Mouse (Mus musculus) midbrain, embryonic 10.5 days (tissue): ENCODE measurements at regions not wholly inside any gene's neighbourhood (a gene's known extent, or its start where the extent isn't known, plus 50 kb on each side); places are given as distances from the start of the nearest gene placed in this dataset.

ENCODE experiments used
- DNase-seq: peaks from one replicate; pipeline ENCODE4 v3.0.0-alpha.2; 2017; ENCODE audit warnings: low spot score
- H3K27ac ChIP-seq: fragments of 300-500 bp; sonication (generic); replicated peaks from 2 replicates; pipeline ENCODE4 v1.5.1; 2016; ENCODE audit warnings: mild to moderate bottlenecking
- H3K27me3 ChIP-seq: fragments of 300-500 bp; sonication (generic); 2 replicates; pipeline ENCODE4 v1.6.1; 2016; ENCODE audit warnings: low read depth, mild to moderate bottlenecking; ENCODE audit not compliant: poor library complexity, severe bottlenecking
- H3K36me3 ChIP-seq: fragments of 300-500 bp; sonication (generic); 2 replicates; pipeline ENCODE4 v1.6.1; 2016; ENCODE audit warnings: mild to moderate bottlenecking, moderate library complexity
- H3K4me1 ChIP-seq: fragments of 300-500 bp; sonication (generic); 2 replicates; pipeline ENCODE4 v1.6.1; 2016
- H3K4me3 ChIP-seq: fragments of 300-500 bp; sonication (generic); 2 replicates; pipeline ENCODE4 v1.5.1; 2016; ENCODE audit warnings: mild to moderate bottlenecking, moderate library complexity
- H3K9me3 ChIP-seq: fragments of 300-500 bp; sonication (generic); replicated peaks from 2 replicates; pipeline ENCODE4 v1.6.1; 2016; ENCODE audit warnings: mild to moderate bottlenecking
- WGBS: fragments of 180-500 bp; shearing (Covaris S2); methylation state at CpG from one replicate; pipeline ENCODE4 v1.1.7; 2016; 5-methylcytosine and 5-hydroxymethylcytosine counted together

DNA sequence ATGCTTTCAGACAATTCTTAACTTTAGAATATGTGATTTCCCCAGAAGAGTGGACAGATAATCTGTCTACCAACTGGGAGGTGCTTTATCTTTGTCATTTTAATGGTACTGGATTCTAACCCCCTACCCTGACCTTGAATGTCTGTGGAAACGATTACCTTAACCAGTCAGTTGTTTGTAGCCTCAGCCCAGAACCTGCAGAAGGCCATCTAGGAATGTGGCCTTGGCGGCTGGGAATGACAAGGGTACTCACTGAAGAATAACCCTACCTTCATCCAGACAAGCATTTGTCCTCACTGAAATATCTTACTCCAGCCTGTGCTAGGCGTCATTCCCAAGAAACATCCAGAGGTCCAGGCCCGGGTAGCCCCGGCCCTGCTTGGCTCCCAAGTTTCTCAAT is 337.1 kb upstream of the Trpc7 start:
- Histone ChIP-seq H3K36me3 (no peaks in the 10 kb centered on the region), H3K4me3 (no peak overlapping the region), H3K9me3 (no peaks in the 10 kb centered on the region), H3K27me3 (no peaks in the 10 kb centered on the region), H3K27ac (no peak overlapping the region), H3K4me1 (0 out of 2 replicates have a peak, but pooled peaks cover 5% of the 10 kb centered on the region)
- WGBS: 89% methylated on average over 5 of the region's 5 CpGs
- DNase-seq: no peak

DNA sequence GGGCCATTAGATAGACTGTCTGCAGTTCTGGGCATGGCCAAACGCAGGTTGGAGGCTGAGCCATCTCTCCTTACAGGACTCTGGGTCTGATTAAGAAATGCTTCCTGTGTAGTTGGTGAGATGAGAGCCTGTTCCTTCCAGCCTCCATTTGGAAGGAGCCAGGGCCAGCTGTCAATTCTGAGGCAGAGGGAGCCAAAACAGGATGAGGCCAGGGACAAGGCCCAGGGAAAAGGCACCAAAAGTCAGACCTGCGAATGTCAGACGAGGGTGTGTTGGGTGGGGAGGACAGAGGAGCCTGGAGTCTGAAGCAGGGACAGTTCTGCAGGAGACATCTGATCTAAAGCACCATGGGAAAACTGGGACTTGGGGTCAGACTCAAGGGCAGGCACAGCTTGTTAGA is 335.9 kb upstream of the Trpc7 start:
- DNase-seq: no peak

DNA sequence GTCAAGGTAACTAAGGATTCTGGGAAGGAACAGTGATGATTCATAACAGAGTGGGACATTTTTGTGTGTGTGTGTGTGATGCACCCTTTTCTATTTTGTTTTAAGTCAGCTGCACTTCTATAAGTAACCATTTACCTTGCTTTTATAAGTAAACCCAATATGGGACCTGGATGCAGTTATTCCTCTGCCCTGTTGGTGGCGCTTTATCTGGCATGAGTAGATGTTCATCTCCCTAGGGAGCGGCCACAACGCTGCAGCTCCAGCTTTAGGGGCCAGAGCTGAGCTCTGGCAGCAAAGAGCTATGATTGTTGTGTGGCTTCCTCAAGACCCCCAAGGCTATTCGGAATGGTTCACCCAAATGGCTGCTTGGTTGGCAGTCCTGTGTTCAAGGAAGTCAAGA is 334.5 kb upstream of the Trpc7 start:
- H3K36me3 ChIP-seq: no peaks in the 10 kb centered on the region
- no peaks in the 10 kb centered on the region for H3K27me3 ChIP-seq
- no peak overlapping the region for H3K4me3 ChIP-seq
- no peak overlapping the region for H3K27ac ChIP-seq
- DNase-seq: no peak
- H3K9me3 ChIP-seq: no peaks in the 10 kb centered on the region
- WGBS: 59% methylated on average over 4 of the region's 4 CpGs
- H3K4me1 ChIP-seq: no peaks in the 10 kb centered on the region

More for the DNA sequence above, 335.9 kb upstream of the Trpc7 start:
- H3K27me3 ChIP-seq: no peaks in the 10 kb centered on the region
- no peak overlapping the region for H3K4me3 ChIP-seq
- no peaks in the 10 kb centered on the region for H3K9me3 ChIP-seq
- 72% methylated on average over 3 of the region's 3 CpGs for WGBS
- no peaks in the 10 kb centered on the region for H3K36me3 ChIP-seq
- 0 out of 2 replicates have a peak, but pooled peaks cover 1% of the 10 kb centered on the region for H3K4me1 ChIP-seq
- H3K27ac ChIP-seq: no peak overlapping the region

DNA sequence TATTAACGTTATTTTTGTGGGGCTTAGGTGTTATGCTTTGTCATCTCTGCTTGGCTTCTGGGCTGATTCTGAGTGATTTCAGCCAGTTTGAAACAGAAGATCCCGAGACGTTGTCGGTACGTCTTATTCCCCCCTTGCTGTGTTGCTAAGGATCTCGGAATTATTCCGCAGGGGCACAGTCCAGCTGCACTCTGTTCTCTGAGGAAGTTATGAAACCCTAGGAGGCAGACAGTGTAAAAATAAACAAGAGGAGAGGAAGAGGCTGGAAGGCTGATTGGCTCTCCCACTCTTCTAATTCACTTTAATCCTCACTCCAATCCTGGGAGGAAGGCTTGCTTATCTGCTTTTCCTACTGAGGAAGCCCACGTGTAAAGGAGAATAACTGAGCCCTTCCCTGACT is 325.3 kb upstream of the Trpc7 start:
- no peak overlapping the region for H3K27ac ChIP-seq
- 73% methylated on average over 8 of the region's 8 CpGs for WGBS
- no peak overlapping the region for H3K4me3 ChIP-seq
- H3K27me3 ChIP-seq: no peaks in the 10 kb centered on the region
- DNase-seq: no peak
- H3K4me1 ChIP-seq: peaks cover 37% of the 10 kb centered on the region
- no peaks in the 10 kb centered on the region for H3K36me3 ChIP-seq
- no peaks in the 10 kb centered on the region for H3K9me3 ChIP-seq

DNA sequence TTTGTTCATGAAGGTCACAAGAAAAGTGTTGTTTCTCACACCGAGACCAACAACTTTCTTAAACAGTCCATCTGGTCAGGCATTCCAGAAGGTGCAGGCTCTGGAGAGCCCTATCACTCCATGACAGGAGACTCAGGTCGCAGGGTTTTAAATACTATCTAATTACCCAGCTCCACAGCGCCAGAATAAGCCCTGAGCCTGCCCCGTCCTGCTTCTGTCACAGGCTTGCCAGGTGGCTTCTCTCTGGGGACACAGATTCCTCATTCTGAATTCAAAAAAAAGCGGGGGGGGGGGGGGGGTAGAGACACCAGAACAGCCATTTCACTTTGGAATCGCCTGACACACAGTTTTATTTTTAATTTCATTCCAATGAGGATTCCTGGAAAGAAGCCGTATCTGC is 320.4 kb upstream of the Trpc7 start:
- Histone ChIP-seq H3K9me3 (no peaks in the 10 kb centered on the region), H3K4me1 (peaks cover 43% of the 10 kb centered on the region), H3K27me3 (no peaks in the 10 kb centered on the region), H3K36me3 (no peaks in the 10 kb centered on the region), H3K27ac (peak overlapping the region; percentile 74), H3K4me3 (no peak overlapping the region)
- no peak for DNase-seq
- 27% methylated on average over 7 of the region's 7 CpGs for WGBS

DNA sequence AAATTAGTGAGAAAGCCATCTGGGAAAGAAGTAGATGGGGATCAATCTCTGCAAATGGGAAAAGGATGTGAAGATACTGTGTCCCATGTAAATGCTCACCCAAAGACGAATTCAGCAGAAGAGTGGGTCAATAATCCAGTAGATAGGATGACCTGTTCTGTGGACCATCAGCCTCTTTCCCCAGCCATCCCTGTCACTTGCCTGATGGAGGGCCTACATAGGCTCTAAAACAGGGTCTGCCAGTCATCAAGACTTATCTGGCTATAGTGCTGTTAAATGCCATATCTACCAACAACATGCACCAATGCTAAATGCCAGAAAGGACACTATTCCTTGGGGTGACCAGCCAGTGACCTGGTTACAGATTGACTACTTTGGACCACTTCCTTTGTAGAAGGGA is 316.5 kb upstream of the Trpc7 start:
- no peaks in the 10 kb centered on the region for H3K36me3 ChIP-seq
- H3K27me3 ChIP-seq: no peaks in the 10 kb centered on the region
- no peak overlapping the region for H3K4me3 ChIP-seq
- WGBS: 85% methylated on average over 1 of the region's 1 CpGs
- H3K9me3 ChIP-seq: no peaks in the 10 kb centered on the region
- no peak overlapping the region for H3K27ac ChIP-seq
- no peak for DNase-seq
- H3K4me1 ChIP-seq: peaks cover 22% of the 10 kb centered on the region

DNA sequence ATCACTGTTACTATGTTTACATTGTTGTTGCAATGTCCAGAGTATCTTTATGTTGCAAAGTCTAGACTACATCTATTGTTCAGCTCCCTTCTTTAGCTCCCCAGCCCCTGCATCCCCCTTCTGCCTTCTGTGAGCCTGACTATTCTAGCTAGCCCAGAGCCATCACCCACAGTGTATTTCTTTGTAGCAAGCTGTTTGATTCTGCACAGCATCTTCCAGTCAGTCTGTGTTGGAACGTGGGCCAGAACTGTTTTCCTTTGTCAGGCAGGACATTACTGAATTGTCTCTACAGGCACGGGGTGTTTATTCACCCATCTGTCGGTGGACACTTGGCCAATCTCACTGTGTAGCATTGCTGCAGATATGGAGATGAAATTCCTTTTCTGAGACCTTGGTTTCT is 295.4 kb upstream of the Trpc7 start:
- WGBS: 81% methylated on average over 3 of the region's 3 CpGs
- no peak overlapping the region for H3K4me3 ChIP-seq
- no peaks in the 10 kb centered on the region for H3K9me3 ChIP-seq

DNA sequence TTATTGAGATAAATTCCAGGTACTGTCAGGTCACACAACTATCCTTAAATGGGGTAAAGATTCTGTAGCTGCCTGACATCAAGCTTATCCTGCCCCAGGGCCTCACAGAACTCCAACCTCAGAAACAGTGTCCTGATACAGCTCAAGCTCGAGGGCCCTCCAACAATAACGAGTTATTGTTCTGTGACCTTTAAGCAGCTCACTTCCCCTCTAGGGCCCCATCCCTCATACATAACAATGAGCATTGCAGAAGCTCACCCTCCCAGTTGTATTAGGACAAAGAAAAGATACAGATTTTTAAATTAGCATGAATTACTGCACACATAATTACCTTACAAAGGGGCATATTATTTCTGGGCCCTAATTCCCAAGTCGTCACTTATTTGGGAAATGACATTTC is 293.5 kb upstream of the Trpc7 start:
- Histone ChIP-seq H3K4me3 (no peak overlapping the region), H3K36me3 (no peaks in the 10 kb centered on the region), H3K27ac (no peak overlapping the region), H3K4me1 (peaks cover 23% of the 10 kb centered on the region), H3K9me3 (no peaks in the 10 kb centered on the region), H3K27me3 (peaks cover 12% of the 10 kb centered on the region)
- 27% methylated on average over 3 of the region's 3 CpGs for WGBS
- no peak for DNase-seq

More for the DNA sequence above, 295.4 kb upstream of the Trpc7 start:
- Histone ChIP-seq H3K4me1 (peaks cover 23% of the 10 kb centered on the region), H3K36me3 (no peaks in the 10 kb centered on the region), H3K27me3 (peaks cover 8% of the 10 kb centered on the region), H3K27ac (no peak overlapping the region)
- DNase-seq: no peak

DNA sequence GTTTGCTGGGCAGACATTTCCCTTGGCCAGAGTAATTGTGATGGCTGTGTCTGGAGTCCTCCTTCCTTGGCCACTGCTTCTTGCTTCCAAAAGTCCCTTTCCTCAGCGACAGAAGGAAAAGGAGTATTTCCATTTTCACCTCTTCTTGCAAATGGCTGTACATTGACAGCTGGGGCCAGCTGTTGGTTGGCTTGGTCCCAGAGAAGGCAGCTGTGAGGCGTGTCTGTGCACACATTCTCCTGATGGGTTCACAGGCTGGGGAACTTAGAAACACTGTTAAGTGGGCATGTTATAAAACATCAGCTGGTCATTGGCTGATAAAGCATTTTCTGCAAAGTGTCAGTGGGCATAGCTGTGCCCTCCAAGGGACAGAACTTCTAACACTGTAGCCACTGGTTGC is 290.4 kb upstream of the Trpc7 start:
- Histone ChIP-seq H3K27me3 (peaks cover 12% of the 10 kb centered on the region), H3K27ac (no peak overlapping the region), H3K9me3 (no peaks in the 10 kb centered on the region), H3K36me3 (no peaks in the 10 kb centered on the region), H3K4me1 (peaks cover 23% of the 10 kb centered on the region), H3K4me3 (no peak overlapping the region)
- no peak for DNase-seq
- WGBS: 88% methylated on average over 2 of the region's 2 CpGs

DNA sequence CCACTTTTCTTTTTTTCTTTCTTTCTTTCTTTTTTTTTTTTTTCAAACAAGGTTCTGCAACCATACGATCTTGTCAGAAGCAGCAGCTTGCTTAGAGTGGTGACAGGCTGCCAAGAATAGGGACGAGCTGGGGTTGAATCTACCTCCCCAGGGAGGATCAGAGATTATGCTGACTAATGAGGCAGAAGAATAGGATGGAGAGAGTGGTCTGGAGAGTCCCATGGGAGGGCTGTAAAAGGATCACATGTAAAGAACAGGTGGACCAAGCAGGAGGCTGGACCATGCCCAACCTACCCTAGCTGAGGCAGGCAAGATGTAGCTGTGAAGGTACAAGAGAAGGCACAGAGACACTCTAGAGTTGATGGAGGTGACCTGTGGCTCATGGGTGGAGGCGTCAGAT is 274.4 kb upstream of the Trpc7 start:
- peaks cover 24% of the 10 kb centered on the region for H3K4me1 ChIP-seq
- H3K27ac ChIP-seq: no peak overlapping the region
- WGBS: 64% methylated on average over 3 of the region's 3 CpGs
- H3K4me3 ChIP-seq: no peak overlapping the region
- no peaks in the 10 kb centered on the region for H3K36me3 ChIP-seq
- no peak for DNase-seq
- H3K27me3 ChIP-seq: peaks cover 6% of the 10 kb centered on the region
- no peaks in the 10 kb centered on the region for H3K9me3 ChIP-seq

DNA sequence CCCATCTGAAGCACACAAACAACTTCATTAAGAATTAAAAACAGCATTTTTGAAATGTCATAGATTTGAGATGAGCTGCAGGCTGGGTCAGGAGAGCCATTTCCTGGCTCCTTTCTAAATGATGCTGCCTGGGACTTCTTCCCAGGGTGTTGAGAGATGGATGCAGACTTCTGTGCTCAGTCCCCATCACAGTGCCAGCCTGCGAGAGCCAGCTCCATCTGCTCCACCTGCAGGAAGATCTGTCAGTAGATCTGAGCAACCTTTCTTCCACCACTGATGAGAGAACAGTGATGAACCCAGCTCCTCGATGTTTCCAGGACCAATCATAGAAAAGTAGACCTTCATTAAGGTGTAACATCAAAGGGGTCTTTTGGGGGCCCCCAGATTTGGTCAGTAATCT is 273.8 kb upstream of the Trpc7 start:
- Histone ChIP-seq H3K9me3 (no peaks in the 10 kb centered on the region), H3K4me1 (peaks cover 24% of the 10 kb centered on the region), H3K36me3 (no peaks in the 10 kb centered on the region), H3K4me3 (no peak overlapping the region), H3K27ac (no peak overlapping the region), H3K27me3 (peaks cover 6% of the 10 kb centered on the region)
- WGBS: 89% methylated on average over 2 of the region's 2 CpGs
- DNase-seq: no peak

DNA sequence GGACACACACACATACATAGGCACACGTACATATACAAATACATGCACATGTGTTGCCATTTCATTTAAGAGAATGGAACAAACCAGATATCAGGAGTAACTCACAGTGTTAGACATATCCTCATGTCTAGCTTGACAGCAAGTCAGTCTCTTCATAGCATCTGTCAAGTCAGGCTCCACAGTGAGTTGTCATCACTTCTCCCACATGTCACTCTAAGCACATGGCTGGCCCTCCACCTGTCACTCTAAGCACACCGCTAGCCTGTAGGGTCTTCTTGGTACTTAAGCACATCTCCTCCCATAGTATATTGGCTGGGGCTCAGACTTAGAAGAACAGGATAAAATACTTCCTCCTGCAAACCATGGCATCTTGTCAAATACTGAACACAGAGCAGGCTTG is 269.6 kb upstream of the Trpc7 start:
- H3K36me3 ChIP-seq: no peaks in the 10 kb centered on the region
- no peak for DNase-seq
- H3K27me3 ChIP-seq: peaks cover 2% of the 10 kb centered on the region
- H3K27ac ChIP-seq: no peak overlapping the region
- H3K4me1 ChIP-seq: no peaks in the 10 kb centered on the region
- WGBS: 90% methylated on average over 2 of the region's 2 CpGs
- H3K9me3 ChIP-seq: no peaks in the 10 kb centered on the region
- no peak overlapping the region for H3K4me3 ChIP-seq

DNA sequence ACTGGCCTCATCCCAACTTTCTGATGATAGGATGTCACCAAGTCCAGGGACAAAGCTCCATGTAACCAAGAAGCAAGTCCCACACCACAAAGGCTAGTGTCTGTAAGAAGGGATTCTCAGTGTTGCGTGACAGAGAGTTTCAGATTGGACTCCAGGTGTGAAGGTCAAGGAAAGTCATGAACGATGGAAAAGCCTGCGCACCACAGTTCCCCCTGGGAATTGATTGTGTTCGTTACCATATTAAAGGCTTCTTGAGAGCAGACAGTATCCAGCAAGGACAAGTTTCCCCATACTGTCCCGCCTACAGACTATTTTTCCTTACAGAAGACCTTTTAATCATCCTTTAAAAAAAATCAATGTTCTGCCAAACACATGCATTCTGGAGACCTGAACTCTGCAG is 257.0 kb upstream of the Trpc7 start:
- peaks cover 15% of the 10 kb centered on the region for H3K4me1 ChIP-seq
- WGBS: 78% methylated on average over 5 of the region's 5 CpGs
- no peaks in the 10 kb centered on the region for H3K36me3 ChIP-seq
- no peaks in the 10 kb centered on the region; the same call in 1 of the 2 replicates for H3K27me3 ChIP-seq
- no peaks in the 10 kb centered on the region for H3K9me3 ChIP-seq
- H3K4me3 ChIP-seq: no peak overlapping the region
- H3K27ac ChIP-seq: no peak overlapping the region
- DNase-seq: no peak

DNA sequence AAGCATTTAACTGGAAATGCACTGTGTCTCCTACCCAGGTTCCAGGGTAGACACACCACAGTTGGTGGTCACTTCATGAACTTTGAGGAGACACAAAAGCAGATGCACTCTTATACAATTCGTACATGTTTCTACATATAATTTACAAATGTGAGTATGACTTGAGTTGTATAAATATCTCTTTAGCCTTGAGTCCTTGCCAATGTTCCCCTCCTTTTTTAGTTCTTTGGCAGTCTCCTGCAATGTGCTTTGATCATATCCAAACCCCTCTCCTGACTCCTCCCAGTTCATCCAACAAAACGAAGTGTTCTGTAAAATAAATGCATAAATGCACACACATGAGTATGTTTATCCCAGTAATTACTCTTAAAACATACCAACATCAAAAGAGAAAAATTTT is 251.8 kb upstream of the Trpc7 start:
- Histone ChIP-seq H3K27me3 (0 out of 2 replicates have a peak, but pooled peaks cover 4% of the 10 kb centered on the region), H3K9me3 (no peaks in the 10 kb centered on the region), H3K4me3 (no peak overlapping the region), H3K36me3 (no peaks in the 10 kb centered on the region), H3K4me1 (peaks cover 18% of the 10 kb centered on the region), H3K27ac (no peak overlapping the region)
- 87% methylated on average over 2 of the region's 2 CpGs for WGBS
- no peak for DNase-seq
